Mouse (Mus musculus) kidney, postnatal 0 days (tissue): ENCODE results near the gene Zic2. TPM values are rescaled to one million over a fixed set of nuclear protein-coding genes. Genes with fewer than 3 reads are reported as not detected.
A peak's percentile ranks its signal among the peaks of the same experiment; 100 is the strongest.

ENCODE experiments used
- ATAC-seq: fragments of 200-750 bp; cut with Nextera tagmentation; replicated peaks from 2 replicates; pipeline ENCODE4 v1.8.0; 2017; ENCODE audit warnings: low read depth, moderate number of reproducible peaks, moderate TSS enrichment, moderate library complexity; ENCODE audit not compliant: low FRiP score
- DNase-seq: peaks from one replicate; pipeline ENCODE4 v3.0.0-alpha.2; 2016; ENCODE audit warnings: low spot score
- H3K27ac ChIP-seq: fragments of 300-500 bp; sonication (generic); 2 replicates; pipeline ENCODE4 v1.5.1; 2014; ENCODE audit warnings: mild to moderate bottlenecking
- H3K27me3 ChIP-seq: fragments of 300-500 bp; sonication (generic); 2 replicates; pipeline ENCODE4 v1.6.1; 2014; ENCODE audit warnings: low read length, mixed read lengths; ENCODE audit not compliant: insufficient read depth
- H3K36me3 ChIP-seq: fragments of 300-500 bp; sonication (generic); 2 replicates; pipeline ENCODE4 v1.6.1; 2014; ENCODE audit warnings: low read length, mixed read lengths; ENCODE audit not compliant: insufficient read depth
- H3K4me1 ChIP-seq: fragments of 300-500 bp; sonication (generic); replicated peaks from 2 replicates; pipeline ENCODE4 v1.6.1; 2014; ENCODE audit warnings: antibody characterized with exemption, low read length, mixed read lengths; ENCODE audit not compliant: insufficient read depth
- H3K4me2 ChIP-seq: fragments of 300-500 bp; sonication (generic); 2 replicates; pipeline ENCODE4 v1.6.1; 2014; ENCODE audit warnings: mild to moderate bottlenecking, low read length, moderate library complexity, mixed read lengths
- H3K4me3 ChIP-seq: fragments of 300-500 bp; sonication (generic); replicated peaks from 2 replicates; pipeline ENCODE4 v1.5.1; 2014; ENCODE audit warnings: low read depth, low read length
- H3K9ac ChIP-seq: fragments of 300-500 bp; sonication (generic); 2 replicates; pipeline ENCODE4 v1.6.1; 2014; ENCODE audit warnings: low read depth, low read length
- H3K9me3 ChIP-seq: fragments of 300-500 bp; sonication (generic); replicated peaks from 2 replicates; pipeline ENCODE4 v1.6.1; 2016; ENCODE audit warnings: low read length, inconsistent platforms, mixed read lengths
- CTCF ChIP-seq: IDR thresholded peaks from 2 replicates; pipeline ENCODE4 v1.5.1; 2016; ENCODE audit warnings: antibody characterized with exemption, low read depth, mild to moderate bottlenecking, moderate library complexity
- whole genome bisulfite sequencing: fragments of 180-500 bp; shearing (Covaris S2); extraction: QIAGEN DNeasy Blood & Tissue Kit; methylation state at CpG from one replicate; pipeline ENCODE4 v1.1.7; 2014; 5-methylcytosine and 5-hydroxymethylcytosine counted together
- polyA plus RNA-seq: library from polyadenylated mRNA; unstranded; fragments of >200 nt; fragmentation: Nextera tagmentation; extraction: Ambion mirVana; gene quantifications from 2 replicates; pipeline ENCODE4 v1.2.1, GENCODE M21; 2015

Gene Zic2
- polyA plus RNA-seq, 1 experiment from 2014 or later: not detected

- Histone ChIP-seq H3K9me3 (no peaks in the 10 kb centered on the region), H3K36me3 (no peaks in the 10 kb centered on the region), H3K4me2 (no peak overlapping the region), H3K4me3 (no peak overlapping the region), H3K4me1 (peaks cover 13% of the 10 kb centered on the region), H3K9ac (no peak overlapping the region), H3K27ac (no peak overlapping the region), H3K27me3 (peaks cover 99% of the 10 kb centered on the region)
- 3% methylated on average over 28 of the region's 28 CpGs for WGBS
- DNase-seq (no peak), ATAC-seq (no peak)
- TF ChIP-seq CTCF: no peak
Measured at GRCm38 (mm10) chr14:122468971-122469755, 6.1 kb upstream of the Zic2 start.

GRCm38 (mm10) chr14:122471449-122472085, 3.7 kb upstream of the Zic2 start:
- Histone ChIP-seq H3K27ac (no peak overlapping the region), H3K9ac (no peak overlapping the region), H3K27me3 (peaks cover 99% of the 10 kb centered on the region), H3K36me3 (no peaks in the 10 kb centered on the region), H3K4me3 (no peak overlapping the region), H3K9me3 (no peaks in the 10 kb centered on the region), H3K4me1 (peaks cover 15% of the 10 kb centered on the region; the same call in 1 of the 2 replicates), H3K4me2 (no peak overlapping the region)
- no peak for DNase-seq
- no peak for ATAC-seq
- no peak for TF ChIP-seq CTCF
- 12% methylated on average over 31 of the region's 31 CpGs for WGBS

GRCm38 (mm10) chr14:122472161-122472560, 3.1 kb upstream of the Zic2 start:
- DNase-seq (no peak), ATAC-seq (no peak)
- H3K27me3 ChIP-seq: peaks cover 99% of the 10 kb centered on the region
- H3K4me1 ChIP-seq: peaks cover 15% of the 10 kb centered on the region; the same call in 1 of the 2 replicates
- no peak for TF ChIP-seq CTCF
- WGBS: 2% methylated on average over 13 of the region's 13 CpGs
- no peaks in the 10 kb centered on the region for H3K36me3 ChIP-seq
- no peak overlapping the region for H3K27ac ChIP-seq
- no peak overlapping the region for H3K4me2 ChIP-seq
- H3K4me3 ChIP-seq: no peak overlapping the region
- H3K9me3 ChIP-seq: no peaks in the 10 kb centered on the region
- no peak overlapping the region for H3K9ac ChIP-seq

- Histone ChIP-seq H3K4me1 (peaks cover 15% of the 10 kb centered on the region; the same call in 1 of the 2 replicates), H3K36me3 (no peaks in the 10 kb centered on the region), H3K27me3 (peaks cover 99% of the 10 kb centered on the region), H3K4me2 (no peak overlapping the region), H3K9me3 (no peaks in the 10 kb centered on the region), H3K4me3 (no peak overlapping the region), H3K27ac (no peak overlapping the region), H3K9ac (no peak overlapping the region)
- DNase-seq: no peak
- TF ChIP-seq CTCF: no peak
- ATAC-seq: no peak
- WGBS: 1% methylated on average over 5 of the region's 5 CpGs
Measured at GRCm38 (mm10) chr14:122472647-122473046, 2.6 kb upstream of the Zic2 start.

GRCm38 (mm10) chr14:122473211-122473751, 2.0 kb upstream of the Zic2 start:
- peaks cover 15% of the 10 kb centered on the region; the same call in 1 of the 2 replicates for H3K4me1 ChIP-seq
- DNase-seq (no peak), ATAC-seq (no peak)
- no peak overlapping the region for H3K27ac ChIP-seq
- H3K36me3 ChIP-seq: no peaks in the 10 kb centered on the region
- H3K4me2 ChIP-seq: no peak overlapping the region
- H3K9ac ChIP-seq: no peak overlapping the region
- 2% methylated on average over 17 of the region's 17 CpGs for WGBS
- no peaks in the 10 kb centered on the region for H3K9me3 ChIP-seq
- no peak overlapping the region for H3K4me3 ChIP-seq
- H3K27me3 ChIP-seq: peaks cover 98% of the 10 kb centered on the region
- TF ChIP-seq CTCF: no peak

GRCm38 (mm10) chr14:122474041-122474890, 969 bp upstream of the Zic2 start:
- peak; percentile 27 for DNase-seq

More at GRCm38 (mm10) chr14:122474041-122474890, 969 bp upstream of the Zic2 start:
- Histone ChIP-seq H3K27me3 (peaks cover 97% of the 10 kb centered on the region), H3K4me3 (peak overlapping the region; percentile 33), H3K4me1 (peaks cover 15% of the 10 kb centered on the region; the same call in 1 of the 2 replicates), H3K9ac (no peak overlapping the region), H3K27ac (no peak overlapping the region), H3K36me3 (no peaks in the 10 kb centered on the region), H3K4me2 (peak overlapping the region; percentile 66), H3K9me3 (no peaks in the 10 kb centered on the region)
- WGBS: under 1% methylated on average over 51 of the region's 57 CpGs
- TF ChIP-seq CTCF: no peak
- no peak; the same call in 1 of the 2 replicates for ATAC-seq
